Mouse (Mus musculus): ENCODE measurements at regions not wholly inside any gene's neighbourhood (a gene's known extent, or its start where the extent isn't known, plus 50 kb on each side); places are given as distances from the start of the nearest gene placed in this dataset.
A peak's percentile ranks its signal among the peaks of the same experiment; 100 is the strongest.

GRCm38 (mm10) chr4:34340057-34340456 is 210.7 kb upstream of the Akirin2 start:
- no peak for DNase-seq

- no peak for DNase-seq
These were observed 179.3 kb upstream of the Akirin2 start for GRCm38 (mm10) chr4:34371281-34372032.

GRCm38 (mm10) chr4:34386338-34386967 is 164.3 kb upstream of the Akirin2 start:
- no peak for DNase-seq

DNA sequence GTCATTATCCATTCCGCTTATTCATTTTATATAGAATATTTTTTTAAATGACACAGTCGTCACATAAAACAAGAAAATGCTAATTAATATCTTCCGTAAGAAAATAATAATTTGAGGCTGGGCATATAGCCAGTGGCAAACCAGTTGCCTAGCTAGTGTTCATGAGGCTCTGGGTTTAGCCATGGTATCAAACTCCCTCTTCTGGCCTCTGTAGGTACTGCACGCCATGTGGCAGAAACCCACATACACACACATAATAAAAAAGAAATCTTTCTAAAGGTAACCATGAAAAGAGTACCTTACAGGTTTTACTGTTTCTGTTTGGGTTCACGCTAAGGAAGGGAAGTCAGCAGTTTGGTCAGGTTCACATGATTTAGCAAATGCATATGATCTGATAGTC is 159.2 kb upstream of the Akirin2 start:
- no peak for DNase-seq

DNA sequence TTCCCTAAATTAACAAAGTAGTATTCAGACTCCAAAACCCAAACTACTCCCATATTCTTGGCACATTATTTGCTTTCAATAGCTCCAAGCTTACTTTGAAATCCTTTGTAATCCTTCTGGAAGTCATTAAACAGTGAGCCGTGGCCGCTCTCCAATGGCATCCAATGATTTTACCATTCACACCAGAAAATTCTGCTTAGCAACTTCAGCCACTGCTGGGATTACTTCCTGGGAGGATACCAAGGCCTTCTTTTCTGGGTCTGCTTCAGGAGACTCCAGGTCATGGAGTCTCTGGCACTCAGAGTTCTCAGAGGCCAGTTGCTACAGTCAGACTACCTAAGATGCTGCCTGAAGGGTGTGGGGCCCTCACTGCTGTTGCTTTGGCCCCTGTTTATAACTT is 147.7 kb upstream of the Akirin2 start:
- no peak for DNase-seq

GRCm38 (mm10) chr4:34407181-34407580 is 143.6 kb upstream of the Akirin2 start:
- no peak for DNase-seq

DNA sequence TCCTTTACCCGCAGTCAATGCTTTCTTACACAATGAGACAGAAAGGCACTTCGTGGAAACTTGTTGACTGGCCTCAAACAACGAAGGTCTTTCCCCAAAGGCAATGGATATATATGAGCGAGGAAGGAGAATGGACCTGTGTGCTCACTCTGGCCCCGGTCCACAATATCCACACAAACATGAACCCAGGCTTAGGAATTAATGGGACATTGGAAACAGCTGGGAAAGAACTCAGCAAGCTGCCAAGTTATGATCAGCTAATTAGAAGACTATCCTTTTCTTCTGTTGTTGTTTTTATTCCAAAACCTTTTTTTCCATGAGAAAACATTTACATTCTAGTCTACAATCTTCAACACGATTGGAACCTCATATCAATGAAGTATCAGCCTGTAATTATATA is 129.8 kb upstream of the Akirin2 start:
- no peak for DNase-seq

GRCm38 (mm10) chr4:34424131-34424646 is 126.5 kb upstream of the Akirin2 start:
- no peak for DNase-seq

GRCm38 (mm10) chr4:34429003-34429402 is 121.7 kb upstream of the Akirin2 start:
- DNase-seq, result no peak

DNA sequence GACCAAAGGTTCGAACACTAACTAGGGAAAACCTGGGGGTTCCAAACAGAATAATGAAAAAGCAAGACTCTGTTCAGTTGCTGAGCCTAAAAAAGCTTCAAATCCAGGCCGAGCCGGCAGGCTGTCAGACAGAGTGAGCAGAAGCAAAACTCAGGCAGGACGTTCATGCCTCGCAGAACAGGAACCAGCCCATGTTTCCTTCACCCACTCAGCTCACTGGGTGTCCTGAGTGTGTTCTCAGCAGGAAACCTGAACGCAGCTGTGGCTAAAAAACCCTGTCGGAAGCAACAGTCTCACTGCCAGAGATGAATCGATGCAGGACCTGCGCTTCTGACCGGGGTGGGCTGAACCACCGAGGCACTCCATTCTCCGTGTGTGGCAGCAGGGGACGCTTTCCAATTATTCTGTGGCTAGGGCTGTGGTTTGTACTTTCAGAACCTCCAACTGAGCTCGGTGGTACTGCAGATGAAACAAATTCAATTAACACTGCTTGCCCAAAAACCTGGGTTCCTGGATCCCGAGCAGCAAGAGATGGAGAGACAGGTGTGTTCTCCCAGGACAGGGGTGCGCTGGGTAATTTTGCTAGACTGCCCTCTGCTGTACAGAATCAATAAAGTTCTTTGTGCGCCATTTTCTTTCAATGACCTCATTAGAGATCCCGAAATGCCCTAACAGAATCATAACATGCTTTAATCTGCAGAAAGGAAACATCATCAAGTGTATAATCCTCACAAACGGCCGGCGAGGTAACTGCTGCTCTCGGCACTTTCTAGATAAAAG is 121.1 kb upstream of the Akirin2 start:
- peak; percentile 6 to 9 for DNase-seq

DNA sequence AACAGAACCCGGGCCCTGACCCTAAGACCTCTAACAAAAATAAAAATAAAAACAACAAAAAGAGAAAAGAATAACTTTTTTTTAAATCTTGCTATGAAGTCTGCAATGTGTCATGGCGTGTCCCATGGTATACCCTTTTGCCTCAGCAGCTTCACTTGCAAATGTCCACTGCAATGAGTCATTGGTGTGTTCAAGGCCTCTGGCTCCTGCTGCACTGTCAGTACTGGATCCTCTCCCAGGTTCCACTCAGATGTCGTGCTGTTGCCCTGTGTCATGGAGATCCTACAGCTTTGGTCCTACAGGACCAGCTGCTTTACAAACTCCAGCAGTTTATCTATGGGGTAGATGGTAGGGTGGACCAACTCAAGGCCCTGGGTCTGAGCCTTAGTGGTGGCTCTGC is 113.4 kb upstream of the Akirin2 start:
- no peak for DNase-seq

DNA sequence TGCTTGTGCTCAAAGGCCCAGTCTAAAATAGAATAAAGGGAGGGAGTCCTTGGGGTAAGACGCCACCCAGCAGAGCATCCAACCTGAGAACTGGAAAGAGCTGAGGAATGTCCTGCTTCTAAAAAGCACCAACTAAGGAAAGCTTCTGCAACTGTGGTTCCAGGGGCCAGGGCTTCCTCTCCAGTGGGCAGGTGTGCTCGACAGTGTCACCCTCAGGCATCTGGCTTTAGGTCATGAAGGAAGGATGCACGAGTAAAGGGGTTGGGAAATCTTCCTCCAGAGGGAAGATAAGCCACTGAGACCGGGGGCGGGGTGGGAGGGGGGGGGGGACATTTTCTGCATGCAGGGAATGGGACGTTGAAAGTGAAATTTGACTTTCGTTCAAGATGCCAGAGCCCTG is 101.2 kb upstream of the Akirin2 start:
- DNase-seq, result no peak

DNA sequence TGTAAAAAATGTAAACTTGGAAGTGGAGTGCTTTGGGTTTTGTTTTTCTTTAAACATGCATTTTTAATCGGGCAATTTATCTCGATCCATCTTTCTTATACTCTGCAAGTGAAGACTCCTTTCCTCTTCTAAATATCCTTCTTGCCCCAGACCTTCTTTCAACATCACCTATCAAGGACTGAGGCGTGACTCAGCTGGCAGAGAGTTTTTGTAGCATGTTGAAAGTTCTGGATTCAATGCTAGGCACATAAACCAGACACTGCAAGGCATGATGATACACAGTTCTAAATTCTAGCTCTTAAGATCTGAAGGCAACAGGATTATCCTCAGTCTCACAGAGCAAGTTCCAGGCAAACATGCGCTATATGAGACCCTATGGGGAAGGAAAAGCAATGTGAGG is 88.1 kb upstream of the Akirin2 start:
- DNase-seq, result no peak

GRCm38 (mm10) chr4:34465845-34466244 is 84.9 kb upstream of the Akirin2 start:
- no peak for DNase-seq

DNA sequence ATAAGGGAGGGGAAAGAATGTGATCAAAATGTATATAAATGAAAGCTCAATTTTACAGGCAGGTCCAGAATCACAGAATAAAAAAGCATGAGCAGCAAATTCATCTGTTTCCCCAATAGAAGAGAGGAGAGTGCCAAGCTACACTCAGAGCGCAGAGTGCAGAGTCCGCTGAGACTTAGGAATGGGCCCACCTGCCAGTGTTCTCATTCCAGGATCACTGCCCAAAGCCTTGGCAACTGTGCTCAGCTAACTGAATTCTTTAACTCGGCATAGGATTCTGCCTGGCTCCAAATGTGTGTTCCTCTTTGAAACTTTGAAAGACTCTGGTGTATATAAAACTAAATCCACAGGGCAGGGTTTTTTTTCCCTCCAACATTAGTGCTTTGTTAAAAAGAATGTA is 84.4 kb upstream of the Akirin2 start:
- peak; percentile 35 to 37 for DNase-seq

GRCm38 (mm10) chr4:34468096-34468495 is 82.6 kb upstream of the Akirin2 start:
- DNase-seq, result no peak

DNA sequence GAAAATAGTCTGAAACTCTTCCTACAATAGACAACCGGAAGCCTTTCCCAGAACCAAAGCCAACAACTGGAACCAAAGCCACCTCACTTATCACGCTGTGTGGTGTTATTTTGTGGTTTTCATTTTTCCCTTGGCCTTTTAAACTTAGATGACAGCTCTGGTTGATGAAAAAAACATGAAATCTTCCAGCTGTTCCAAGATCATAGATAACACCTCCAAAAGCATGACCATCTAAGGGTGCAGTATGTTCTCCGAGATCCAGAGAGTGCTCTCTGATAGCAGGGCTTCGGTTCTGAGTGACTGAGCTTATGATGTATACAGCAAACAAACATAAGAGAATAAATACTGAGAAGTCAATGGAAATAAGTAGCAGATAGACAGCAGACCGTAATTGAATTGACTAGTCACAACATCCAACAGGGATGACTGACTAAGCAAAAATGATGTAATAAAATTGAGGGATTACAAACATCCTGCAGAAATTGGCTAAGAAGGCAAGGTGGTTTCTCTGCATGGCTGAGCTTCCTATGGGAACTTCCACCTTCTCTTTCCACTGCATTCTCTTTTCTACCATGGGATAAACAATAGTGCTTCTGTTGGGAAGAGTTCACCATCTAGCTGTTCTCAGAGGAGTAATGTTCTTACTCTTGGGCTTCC is 74.8 kb upstream of the Akirin2 start:
- DNase-seq, result no peak

- DNase-seq, result no peak
These were observed 66.5 kb upstream of the Akirin2 start for GRCm38 (mm10) chr4:34484273-34484672.

- no peak for DNase-seq
These were observed 65.2 kb upstream of the Akirin2 start for GRCm38 (mm10) chr4:34485574-34485973.

GRCm38 (mm10) chr4:34494961-34495723 is 55.6 kb upstream of the Akirin2 start:
- no peak for DNase-seq

GRCm38 (mm10) chr4:34498325-34498724 is 52.4 kb upstream of the Akirin2 start:
- DNase-seq, result peak in 1 of 2 experiments; percentile 30

DNA sequence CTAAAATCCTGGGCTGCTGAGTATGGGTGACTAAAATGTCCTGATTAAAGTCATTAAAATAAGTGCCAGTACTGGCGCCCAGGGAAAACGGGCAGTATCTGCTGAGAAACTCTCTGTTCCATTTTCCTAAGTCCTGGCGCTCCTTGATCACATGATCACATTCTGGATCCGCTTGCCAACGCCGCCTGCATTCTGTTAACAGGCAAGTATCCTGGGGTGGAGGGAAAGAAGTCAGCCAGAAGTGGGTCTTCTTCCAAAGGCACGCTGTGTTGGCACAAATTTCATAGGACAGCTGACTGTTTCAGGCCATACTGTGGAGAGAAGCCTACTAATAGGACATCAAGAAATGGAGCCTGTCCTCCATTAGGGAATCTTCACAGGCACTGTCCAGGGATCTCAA is 52.0 kb upstream of the Akirin2 start:
- DNase-seq, result peak; percentile 76 to 84

Data from cerebellum, postnatal 36 days (tissue).